Mouse (Mus musculus): ENCODE measurements around the gene Begain.

The Begain gene

DNA sequence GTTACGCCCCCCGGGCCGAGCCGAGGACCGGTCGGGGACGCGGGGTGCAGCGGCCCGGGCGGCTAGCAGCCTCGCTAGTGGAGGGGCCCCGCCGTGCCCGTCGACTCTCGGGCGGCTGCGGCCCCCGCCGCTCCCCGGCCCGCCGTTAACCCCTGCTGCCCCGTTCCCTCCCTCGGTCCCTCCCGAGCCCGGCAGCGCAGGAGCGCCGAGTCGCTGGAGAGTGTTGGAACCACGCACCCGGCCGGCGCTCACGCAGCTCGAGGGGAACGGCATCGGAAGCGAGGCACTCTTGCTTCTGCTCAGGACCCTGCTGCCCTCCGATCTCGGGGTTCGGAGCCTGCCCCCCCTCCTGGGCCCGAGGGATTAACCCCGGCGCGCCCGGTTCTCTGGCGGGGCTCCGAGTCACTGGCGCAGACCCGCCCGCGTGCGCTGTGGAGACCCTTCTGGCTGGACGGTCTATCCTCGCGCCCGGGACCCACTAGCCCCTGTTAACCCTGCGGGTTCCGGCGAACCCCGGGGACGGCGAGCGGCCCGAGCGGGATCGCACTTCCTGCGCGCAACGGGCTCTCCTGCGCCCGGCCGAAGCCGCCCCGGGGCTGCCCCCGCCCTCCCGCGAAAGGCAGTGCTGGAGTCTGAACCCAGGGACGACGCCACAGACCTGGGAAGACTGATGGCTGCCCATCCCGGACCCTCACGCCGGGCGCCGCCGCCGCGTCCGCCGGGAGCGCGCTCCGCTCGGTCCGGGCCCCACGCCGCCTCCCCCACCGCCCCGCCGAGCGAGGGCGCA is 14.8 kb downstream of the Begain start:
- DNase-seq (ENCODE audit: low spot score): no peak

DNA sequence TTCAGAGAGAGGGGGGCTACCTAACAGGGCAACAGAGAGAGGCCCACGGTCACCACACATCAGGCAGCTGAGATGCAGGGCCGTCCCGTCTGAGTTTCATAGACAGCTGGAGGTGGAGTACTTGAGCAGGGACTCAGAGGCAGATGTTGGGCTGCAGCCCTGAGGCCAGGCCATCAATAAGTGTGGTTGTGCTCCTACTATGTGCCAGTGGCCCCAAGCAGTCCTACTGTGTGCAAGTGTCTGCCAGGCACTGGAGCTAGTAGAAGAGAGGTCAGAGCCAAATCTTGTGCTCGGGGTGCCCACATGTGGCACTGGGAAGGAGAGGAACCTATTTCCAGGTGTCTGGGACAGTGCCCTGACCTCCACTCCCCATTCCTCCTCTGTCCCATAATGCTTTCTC is 18.1 kb downstream of the Begain start:
- DNase-seq (ENCODE audit: low spot score): no peak

DNA sequence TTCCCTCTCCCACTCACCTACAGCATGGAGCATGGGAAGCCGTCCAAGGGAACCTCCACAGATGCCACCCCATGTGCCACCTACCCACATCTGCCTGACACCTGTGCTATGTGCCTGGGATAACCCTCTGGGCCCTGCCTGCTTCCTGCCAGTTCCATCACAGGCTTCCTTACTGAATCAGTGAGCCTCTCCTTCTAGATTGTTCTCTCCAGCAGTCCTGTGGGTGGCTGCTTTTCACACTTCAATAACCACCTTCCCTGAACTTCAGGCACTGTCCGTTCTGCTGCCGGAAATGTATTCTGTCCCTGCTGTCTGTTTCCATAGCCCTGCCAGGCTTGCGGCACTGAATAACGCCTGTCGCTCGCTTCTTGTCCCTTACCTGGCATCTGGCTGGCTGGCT is 22.4 kb downstream of the Begain start:
- DNase-seq (ENCODE audit: low spot score): no peak

DNA sequence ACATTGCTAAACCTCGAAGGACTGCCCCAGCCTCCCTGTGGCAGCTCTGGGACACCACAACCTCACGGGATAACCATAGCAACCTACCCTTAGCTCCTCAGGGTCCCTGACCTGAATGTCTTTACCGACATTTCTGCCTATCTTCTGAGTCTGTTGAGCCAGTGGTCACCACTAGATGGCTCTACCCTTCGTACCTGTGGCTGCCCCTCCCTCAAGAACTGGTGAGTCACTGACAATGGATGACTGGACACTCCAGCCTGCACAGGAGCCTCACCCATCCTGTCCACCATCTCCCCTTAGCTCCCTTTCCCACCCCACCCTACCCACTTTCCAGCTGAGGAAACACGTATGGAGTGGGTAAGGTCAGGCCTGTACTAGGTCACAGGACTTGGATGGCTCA is 23.5 kb downstream of the Begain start:
- DNase-seq (ENCODE audit: low spot score): peak; percentile 5

DNA sequence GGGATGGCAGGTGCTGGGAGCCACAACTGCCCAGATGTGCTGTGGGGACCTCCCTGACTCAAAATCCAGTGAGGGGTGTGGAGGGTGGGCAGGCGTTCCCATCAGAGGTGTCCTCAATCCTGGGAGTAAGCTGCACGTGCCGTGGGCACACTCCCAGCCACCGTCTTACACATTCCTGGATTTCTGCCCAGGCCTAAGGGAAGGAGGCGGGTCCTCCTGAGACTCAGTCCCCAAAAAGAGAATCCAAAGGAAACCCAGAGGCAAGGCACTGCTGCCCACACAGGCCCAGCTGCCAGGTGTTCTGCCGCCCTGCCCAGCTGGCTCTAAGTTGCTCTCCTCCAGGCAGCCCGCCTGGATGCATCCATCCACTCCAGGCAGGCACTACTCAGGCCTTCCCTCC is 28.7 kb downstream of the Begain start:
- DNase-seq (ENCODE audit: low spot score): peak; percentile 29

DNA sequence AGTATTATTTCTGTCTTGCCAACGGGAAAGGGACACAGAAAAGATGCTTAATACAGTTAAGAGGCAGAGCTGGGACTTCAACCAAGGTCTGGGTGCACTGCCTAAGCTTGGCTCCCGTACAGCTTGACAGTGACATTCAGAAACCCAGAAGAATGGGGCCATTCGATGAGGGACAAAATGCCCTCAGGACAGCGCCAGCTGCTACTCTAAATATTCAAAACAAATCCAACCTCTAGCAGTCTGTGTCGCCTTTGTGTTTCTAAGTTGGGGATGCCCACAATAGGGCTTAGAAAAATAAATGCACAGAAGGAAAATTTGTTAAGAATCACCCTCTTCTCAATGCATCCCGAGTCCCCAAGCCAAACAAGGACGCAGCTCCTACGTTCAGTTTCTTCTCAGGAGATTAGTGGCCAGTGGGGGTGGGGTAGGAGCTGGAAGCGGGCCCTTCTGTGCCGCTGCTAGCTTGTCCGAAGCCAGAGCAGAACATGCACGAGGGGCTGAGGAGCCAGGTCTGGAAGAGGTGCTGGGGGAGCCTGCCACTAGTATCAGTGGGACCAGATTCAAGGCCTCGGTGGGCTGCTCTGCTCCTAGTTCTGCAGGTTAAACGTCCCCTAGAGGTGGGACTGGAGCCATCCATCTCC is 29.7 kb downstream of the Begain start:
- no peak for DNase-seq (ENCODE audit: low spot score)

DNA sequence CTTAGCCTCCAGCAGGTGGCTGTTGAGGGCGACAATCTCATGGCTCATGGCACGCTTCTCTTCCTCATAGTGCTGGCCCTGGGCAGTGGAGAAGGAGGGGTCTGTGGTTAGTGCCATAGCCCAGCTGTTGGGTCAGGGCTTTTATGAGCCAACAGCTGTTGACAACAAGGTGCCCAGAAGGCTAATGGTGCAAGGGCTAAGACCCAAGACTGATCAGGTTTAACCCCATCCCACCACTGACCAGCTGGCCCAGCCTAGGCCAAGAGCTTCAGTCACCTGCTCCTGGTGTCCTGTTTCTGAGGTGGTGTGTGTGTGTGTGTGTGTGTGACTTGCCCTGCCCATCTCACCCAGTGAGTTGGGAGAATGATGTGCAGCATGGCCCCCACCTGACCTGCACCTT is 31.0 kb downstream of the Begain start:
- no peak for DNase-seq (ENCODE audit: low spot score)

DNA sequence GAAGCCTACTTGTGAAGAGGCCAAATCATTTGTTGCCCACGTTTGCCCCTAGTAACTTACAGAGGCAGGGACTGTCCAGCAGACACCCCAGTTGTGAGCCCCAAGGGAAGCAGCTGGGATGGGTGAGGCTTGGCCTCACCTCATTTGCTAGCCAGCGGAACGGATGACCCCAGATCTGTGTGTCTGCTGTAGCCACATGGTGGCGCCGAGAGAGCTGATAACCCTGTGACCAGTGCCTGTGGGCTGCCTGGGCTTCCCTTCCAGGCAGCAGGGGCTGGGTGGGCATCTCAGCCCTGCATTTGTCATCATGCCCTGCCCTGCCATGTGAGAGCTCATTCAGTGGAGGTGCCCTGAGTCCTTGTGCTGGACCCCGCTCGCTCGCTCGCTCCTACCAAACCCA is 44.2 kb downstream of the Begain start:
- no peak for DNase-seq (ENCODE audit: low spot score)

DNA sequence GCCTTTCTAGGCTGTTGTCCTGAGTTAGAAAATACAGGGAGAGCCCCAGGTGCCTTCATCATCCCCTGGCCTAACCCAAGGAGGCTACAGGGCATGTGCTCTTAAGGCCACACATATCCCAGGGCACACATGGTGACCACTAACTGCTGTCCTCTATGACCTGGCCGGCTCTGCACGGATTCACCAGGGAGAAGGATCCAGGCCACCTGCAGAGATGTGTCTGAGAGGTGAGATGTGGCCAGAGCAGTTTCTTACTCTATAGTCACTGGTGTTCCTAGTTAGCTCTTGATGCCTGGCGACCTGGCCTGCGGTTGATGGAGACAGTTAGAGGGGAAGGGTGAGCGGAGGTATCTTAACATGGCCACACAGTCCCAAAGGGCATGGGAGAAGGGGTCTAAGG is 45.1 kb downstream of the Begain start:
- no peak for DNase-seq (ENCODE audit: low spot score)

DNA sequence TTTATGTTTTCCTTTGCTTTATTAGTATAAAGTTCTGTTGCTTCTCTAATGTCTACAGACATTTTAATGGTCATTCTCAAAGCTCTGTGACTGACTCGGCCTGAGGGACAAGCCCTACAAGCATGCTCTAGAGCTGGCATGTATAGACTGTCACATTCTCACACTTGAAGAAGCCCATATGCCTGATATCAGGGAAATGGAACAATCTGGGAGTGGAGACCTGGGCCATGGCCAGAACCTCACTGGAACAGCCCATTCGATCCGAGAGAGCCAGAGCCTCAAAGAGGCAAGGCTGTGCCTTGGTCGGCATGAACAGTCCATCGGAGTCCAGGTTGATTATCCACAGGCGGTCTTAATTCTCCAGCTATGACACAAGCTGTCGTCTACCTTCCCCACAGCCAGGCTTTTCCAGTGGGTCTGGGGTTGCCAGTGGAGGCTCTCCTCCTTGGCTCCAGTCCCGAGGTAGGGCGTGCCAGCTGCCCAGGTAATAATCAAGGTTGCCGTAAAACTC is 45.8 kb downstream of the Begain start:
- DNase-seq (ENCODE audit: low spot score): no peak

DNA sequence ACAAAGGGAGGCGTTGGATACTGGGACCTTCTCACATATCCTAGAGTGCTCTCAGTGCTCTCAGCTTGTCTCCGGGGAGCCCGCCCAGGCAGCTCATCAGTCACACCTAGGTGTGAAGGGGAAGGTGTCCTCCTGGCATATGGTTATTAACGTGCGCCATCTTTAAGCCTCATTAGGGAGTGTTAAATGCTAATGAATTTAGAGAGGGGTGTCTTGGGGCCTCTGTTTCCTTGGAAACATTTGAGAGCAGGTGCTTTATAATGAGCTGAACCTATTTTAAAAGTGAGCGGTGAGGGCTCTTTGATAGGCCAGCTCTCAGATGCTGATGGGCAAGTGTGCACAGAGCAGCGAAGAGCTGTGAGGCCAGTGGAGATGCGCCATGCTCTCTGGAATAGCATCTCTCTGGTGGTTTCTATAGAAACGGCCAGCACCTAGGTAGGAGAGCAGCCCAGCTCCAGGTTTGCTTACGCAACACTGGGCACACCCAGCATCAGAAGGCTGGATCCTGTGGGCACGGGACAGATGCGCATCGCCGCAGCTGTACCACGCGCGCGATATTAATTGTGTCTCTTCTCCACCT is 57.9 kb downstream of the Begain start:
- no peak for DNase-seq (ENCODE audit: low spot score)

DNA sequence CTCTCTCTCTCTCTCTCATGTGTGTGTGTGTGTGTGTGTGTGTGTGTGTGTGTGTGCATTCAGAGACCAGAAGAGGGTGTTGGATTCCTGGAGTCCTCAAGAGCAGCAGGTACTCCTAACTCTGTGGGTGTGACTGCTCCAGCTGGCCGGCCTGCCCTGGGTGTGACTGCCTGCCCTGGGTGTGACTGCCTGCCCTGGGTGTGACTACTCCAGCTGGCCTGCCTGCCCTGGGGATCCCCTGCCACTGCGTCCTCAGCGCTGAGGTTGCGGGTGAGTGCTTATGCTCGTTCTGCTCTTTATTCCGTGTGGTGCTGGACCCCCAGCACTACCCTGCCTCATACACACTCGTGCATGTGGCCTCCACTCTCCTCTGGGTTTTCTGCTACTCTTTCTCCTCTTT is 65.0 kb downstream of the Begain start:
- DNase-seq (ENCODE audit: low spot score): no peak

DNA sequence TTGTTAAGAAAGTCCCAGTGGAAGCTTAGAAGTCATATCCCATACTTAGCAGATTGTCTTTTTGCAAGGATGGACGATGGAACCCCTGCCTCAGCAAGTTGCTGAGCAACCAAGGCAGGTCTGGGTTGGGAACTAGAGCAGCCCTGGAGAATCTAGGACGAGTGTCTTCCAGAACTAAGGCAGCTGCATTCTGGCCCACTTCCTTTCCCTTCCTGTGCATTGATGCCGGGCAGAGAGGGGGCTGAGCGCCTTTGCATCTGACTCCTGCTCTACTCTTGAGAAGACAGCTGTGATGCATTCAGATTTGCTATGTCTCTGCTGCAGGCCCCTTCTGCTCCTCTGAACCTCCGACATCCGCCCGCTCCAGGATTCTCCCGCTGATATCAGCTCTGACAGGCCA is 70.8 kb downstream of the Begain start:
- DNase-seq (ENCODE audit: low spot score): no peak

DNA sequence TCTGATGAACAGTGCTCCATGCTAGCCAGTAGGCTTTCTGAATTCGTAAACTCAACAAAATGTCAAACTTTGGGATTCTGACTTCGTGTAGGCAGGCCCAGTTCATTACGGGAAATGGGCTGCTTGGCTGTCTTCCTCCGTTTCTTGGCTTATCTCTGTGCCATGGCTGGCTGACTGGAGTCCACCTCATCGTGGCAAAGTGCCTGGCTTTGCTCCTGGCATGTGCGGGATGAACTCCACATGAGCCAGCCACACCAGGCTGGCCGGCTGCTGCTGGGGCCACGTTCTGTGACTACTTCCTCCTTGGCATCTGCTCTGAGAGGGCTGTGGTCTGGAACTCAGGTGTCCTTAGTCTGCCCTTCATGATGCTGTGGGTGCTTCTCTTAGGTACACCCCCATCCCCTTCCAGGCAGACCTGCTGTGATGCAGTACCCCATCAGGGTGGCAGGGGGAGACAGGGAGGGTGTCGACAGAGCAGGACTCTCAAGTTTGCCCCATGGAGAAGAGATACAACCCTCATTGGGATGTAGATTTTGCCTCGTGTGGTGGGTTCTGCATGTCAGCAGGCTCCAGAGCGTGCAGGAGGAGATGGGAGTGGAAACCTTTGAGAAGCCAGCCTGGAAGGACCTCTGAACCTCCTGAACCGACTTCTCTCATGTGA is 71.9 kb downstream of the Begain start:
- no peak for DNase-seq (ENCODE audit: low spot score)

DNA sequence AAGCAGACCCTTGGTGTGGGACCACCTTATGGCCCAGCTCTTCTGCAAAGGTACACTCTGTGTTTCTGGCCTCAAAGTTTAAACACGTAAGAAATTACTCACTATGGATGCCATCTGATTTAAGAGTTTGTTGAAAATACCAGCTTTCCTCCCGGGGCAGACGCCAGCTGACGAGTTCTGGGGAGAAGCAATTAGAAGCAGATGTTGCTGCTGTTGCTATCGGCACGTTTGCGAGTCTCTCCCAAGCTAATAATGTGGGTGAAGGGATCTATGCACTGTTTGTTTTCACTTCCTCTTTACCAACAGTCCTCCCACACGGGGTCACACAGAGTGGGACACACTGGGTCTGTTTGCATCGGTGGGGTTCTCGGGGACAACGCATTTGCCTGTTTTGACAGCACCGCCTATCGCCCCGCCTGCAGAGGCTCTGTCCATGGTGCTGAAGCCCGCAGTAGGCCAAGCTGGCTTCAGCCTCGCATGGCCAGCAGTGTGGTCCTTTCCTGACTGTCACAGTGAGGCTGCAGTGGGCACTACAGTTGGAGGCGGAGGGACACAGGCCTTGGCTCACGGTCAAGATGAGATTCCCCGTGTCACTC is 73.5 kb downstream of the Begain start:
- peak; percentile 86 for DNase-seq (ENCODE audit: low spot score)

DNA sequence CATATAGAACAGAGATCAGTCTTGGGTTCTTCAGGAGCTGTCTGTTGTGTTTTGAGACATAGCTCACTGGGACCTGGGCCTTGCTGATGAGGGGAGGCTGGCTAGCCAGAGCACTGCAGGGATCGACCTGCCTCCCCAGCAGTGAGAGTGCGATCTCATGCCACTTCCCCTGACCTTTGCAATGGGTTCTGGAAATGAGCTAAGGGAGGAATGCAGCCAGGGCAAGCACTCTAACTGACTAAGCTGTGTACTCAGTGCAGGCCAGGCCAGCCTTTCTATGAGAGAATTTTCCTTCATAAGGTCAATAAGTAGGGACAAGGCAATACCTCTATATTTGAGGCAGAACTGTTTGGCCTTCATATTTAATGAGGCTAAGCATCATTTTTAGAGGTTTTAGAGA is 75.0 kb downstream of the Begain start:
- DNase-seq (ENCODE audit: low spot score): peak; percentile 63

DNA sequence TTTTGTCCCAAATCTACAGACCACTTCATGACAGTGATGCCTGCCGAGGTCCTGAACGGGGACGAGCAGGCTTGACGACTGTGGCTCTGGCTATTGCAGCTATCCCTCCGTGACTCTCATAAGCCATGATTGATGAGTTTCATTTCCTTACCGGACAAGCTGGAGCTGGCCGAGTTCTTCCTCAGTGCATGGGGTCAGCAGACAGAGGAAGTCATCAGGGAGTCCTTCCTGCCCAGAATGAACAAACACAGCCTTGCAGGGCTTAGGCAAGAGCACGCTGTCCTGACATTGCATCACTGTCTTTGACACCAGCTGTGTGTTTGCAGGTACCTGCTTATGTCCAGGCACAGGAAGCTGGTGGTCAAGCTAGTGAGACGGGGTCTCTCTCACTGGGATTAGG is 77.6 kb downstream of the Begain start:
- DNase-seq (ENCODE audit: low spot score): no peak

DNA sequence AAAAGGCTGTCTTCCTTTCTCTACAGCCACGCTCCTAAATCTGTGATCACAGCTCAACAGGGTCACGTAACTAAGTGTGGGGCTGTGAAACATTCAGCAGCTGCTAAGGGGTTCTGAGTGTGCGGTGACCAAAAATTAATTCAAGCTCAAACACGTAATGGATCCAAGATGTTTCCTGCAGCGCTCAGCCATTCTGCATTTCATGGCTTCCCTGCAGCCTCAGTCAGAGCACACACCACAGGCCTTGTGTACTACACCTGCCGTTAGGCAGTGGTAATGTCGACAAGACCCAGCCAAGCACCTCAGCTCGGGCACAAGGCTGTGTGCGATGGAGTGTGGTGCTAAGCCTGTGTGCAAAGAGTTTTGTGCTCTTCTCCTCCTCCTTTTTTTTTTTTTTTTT is 80.6 kb downstream of the Begain start:
- no peak for DNase-seq (ENCODE audit: low spot score)

DNA sequence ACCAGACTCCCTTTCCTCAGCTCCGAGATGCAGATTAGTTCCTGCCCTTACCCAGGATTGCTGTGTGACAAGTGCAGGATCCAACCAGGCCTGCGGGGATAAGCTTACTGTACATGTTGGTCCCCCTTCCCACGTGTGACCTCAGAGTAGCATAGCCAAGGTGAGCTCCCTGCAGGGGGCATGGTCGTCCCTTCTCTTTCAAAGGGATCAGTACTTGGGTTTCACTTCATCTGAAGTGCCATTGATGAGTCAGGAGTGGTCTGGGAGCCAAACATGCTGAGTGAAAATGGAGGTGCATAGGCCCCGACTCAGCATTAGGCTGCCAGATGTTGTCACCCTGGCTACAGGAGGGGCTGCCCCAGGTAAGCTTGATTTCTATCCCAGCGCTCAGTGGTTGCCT is 83.0 kb downstream of the Begain start:
- DNase-seq (ENCODE audit: low spot score): no peak

DNA sequence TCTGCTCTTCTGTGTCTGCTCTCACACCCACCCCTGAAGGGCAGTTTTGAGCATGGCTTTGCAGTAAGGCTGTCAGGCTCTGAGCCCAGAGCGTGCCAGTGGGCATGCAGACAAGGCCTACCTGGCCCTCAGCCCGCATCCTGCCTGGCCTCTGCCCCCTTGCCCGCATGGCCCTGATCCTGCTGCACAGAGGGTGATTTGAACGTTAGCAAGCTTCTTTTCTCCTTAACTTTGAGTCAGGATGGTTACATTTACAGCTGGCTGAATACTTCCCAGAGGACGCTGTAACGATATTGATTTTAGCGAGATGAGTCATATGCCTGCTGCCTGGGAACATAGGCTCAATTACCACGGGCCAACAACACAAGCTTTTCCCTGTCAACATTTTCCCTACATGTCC is 83.5 kb downstream of the Begain start:
- peak; percentile 36 for DNase-seq (ENCODE audit: low spot score)

DNA sequence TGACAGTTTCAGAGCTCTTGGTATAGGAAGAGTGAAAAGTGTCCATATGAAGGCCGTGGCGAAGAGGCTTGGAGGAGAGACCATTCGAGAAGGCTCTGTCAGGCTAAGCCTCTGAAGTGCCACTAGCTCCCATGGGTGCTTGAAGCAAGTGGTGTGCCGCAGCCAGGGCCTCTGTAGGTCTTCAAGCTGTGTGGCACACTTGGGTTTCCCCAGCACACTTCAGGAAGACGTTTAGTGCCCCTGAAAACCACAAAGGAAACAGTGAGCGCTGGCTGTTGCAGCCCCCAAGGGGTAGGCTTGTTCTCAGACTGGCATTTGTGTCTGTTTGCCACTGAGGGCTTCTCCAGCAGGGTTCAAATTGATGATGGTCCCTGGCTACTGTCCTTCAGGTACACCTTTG is 84.5 kb downstream of the Begain start:
- no peak for DNase-seq (ENCODE audit: low spot score)

DNA sequence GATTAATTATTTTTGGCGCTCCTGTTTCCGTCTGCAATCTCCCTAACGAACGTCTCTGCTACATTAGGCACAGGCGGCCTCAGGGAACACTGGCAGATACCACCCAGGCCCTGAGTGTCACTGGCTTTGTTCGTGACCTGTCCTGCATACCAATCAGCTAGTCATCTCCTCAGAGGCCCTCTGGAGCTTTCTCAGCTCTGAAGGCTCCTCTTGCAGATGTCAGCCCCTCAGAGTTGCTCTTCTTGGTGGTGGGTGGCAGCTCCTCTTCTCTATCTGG is 85.4 kb downstream of the Begain start:
- no peak for DNase-seq (ENCODE audit: low spot score)

All from adipocyte (in vitro differentiated cells).